Mouse (Mus musculus): Measurements from ENCODE around the gene Ppp1r14d. TPM values are rescaled to one million over a fixed set of nuclear protein-coding genes. Genes with fewer than 3 reads are reported as not detected.

Ppp1r14d gene
- polyA plus RNA-seq, 1 experiment from 2014 or later, result not detected

DNA sequence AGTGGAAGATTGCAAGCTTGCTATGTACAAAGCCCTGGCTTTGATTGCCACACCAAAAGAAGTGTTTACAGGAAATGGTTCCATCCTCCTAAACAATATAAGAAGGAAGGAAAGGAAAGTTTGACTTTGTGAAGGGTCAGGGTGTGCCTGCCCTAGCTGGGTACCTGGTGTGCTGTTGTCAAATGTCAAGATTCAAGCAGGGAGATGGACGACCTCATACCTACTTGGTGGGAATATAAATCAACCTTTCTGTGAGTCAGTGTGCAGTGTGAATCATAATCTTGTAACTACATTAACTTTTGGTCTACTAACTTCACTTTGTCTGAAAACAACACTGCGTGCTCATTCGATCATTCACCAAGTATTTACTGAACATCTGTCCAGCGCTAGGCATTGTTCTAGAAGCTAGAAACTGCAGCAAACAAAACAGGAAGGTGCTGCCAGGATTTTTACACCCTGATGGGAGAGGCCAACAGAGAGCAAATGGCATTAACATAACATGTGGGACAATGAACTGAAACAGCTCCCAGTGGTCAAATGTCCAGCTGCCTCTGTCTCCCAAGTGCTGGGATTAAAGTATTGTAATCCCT, 25.7 kb downstream of the Ppp1r14d start:
- ATAC-seq (ENCODE audit: low FRiP score), result no peak
- DNase-seq (ENCODE audit: low spot score), result no peak
- no peaks in the 10 kb centered on the region for H3K9me3 ChIP-seq (ENCODE audit: control insufficient read depth, low read length)
- WGBS, result 72% methylated on average over 4 of the region's 4 CpGs
- H3K4me1 ChIP-seq (replicated peaks; ENCODE audit: control insufficient read depth, insufficient read depth, low read length), result peaks cover 3% of the 10 kb centered on the region; the same call in 1 of the 2 replicates
- H3K9ac ChIP-seq, result no peak overlapping the region
- no peak overlapping the region for H3K27ac ChIP-seq
- H3K36me3 ChIP-seq (replicated peaks; ENCODE audit: control insufficient read depth, insufficient read depth), result no peaks in the 10 kb centered on the region
- H3K4me2 ChIP-seq (replicated peaks), result no peak overlapping the region
- no peaks in the 10 kb centered on the region for H3K27me3 ChIP-seq (ENCODE audit: control insufficient read depth, insufficient read depth, low read length)
- H3K4me3 ChIP-seq (replicated peaks; ENCODE audit: low read length), result no peak overlapping the region

DNA sequence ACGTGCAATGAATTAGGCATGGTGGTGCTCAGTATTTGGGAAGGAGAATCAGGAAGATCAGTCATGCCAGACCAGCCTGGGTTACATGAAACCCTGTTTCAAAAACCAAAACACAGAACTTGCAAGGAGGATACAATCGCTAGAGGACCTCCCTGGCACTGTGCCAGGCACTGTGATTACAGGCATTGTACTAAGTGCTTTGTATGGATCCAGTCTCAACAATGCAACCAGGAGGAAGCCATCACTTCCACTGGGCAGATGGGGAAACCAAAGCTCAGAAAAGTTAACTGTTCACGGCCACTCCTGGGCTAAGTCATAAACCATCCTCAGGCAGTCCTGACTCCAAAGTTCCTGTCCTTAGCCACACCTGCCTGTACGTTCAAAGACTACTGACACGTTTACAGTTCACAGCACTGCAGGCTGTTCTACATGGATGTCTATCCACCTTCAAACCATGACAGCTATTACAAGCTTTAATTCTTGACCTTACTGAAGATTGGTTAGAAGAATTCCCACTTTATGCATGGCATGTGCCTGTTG, 26.7 kb downstream of the Ppp1r14d start:
- Histone ChIP-seq H3K27ac (no peak overlapping the region), H3K4me1 (replicated peaks; ENCODE audit: control insufficient read depth, insufficient read depth, low read length) (peaks cover 3% of the 10 kb centered on the region; the same call in 1 of the 2 replicates), H3K4me3 (replicated peaks; ENCODE audit: low read length) (no peak overlapping the region), H3K9me3 (ENCODE audit: control insufficient read depth, low read length) (no peaks in the 10 kb centered on the region), H3K9ac (no peak overlapping the region), H3K4me2 (replicated peaks) (no peak overlapping the region), H3K27me3 (ENCODE audit: control insufficient read depth, insufficient read depth, low read length) (no peaks in the 10 kb centered on the region), H3K36me3 (replicated peaks; ENCODE audit: control insufficient read depth, insufficient read depth) (no peaks in the 10 kb centered on the region)
- DNase-seq (ENCODE audit: low spot score) (no peak), ATAC-seq (ENCODE audit: low FRiP score) (no peak)
- 59% methylated on average over 5 of the region's 5 CpGs for WGBS

DNA sequence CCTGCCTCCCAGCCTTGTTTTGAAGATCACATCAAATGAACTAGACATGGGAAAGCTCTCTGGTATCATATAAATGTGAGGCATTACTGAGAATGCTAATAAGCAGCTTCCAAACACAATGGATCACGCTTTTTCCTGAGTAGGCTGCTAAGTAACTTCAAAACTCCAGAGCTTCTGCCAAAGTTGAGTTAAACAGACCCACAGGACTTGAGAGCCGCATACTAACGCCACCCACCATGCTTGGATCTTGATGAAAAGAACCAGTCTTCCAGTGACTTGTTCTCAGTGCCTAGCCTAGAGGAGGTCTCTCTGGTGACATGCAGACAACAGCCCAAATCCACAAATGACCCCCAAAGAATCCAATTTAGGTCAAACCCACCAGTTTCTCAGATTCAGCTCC, 30.8 kb downstream of the Ppp1r14d start:
- no peak for DNase-seq (ENCODE audit: low spot score)
- Histone ChIP-seq H3K36me3 (replicated peaks; ENCODE audit: control insufficient read depth, insufficient read depth) (no peaks in the 10 kb centered on the region), H3K9me3 (ENCODE audit: control insufficient read depth, low read length) (no peaks in the 10 kb centered on the region), H3K27me3 (ENCODE audit: control insufficient read depth, insufficient read depth, low read length) (no peaks in the 10 kb centered on the region), H3K4me3 (replicated peaks; ENCODE audit: low read length) (no peak overlapping the region), H3K4me2 (replicated peaks) (no peak overlapping the region), H3K9ac (no peak overlapping the region), H3K4me1 (replicated peaks; ENCODE audit: control insufficient read depth, insufficient read depth, low read length) (no peaks in the 10 kb centered on the region), H3K27ac (no peak overlapping the region)
- WGBS, result 42% methylated on average over 3 of the region's 3 CpGs
- ATAC-seq (ENCODE audit: low FRiP score), result no peak

DNA sequence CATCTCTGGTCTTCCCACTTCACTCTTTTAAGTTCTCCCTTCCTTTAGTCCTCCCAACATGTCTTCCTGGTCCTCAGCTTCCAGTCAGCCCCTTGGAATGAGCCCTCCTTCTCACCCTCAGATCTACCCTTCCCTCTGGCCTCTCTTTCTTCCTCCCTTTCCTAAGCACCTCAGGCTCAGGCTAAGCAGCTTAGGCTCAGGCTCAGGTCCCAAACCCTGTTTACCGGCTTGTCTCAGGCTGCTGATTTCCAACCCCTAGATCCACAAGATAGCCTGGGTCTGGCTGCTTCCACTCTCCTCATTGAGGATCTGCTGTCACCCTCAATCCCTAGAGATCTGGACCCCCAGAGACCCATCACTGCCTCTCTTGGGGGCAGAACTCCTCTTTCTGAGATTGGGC, 31.7 kb downstream of the Ppp1r14d start:
- H3K9ac ChIP-seq, result no peak overlapping the region
- no peaks in the 10 kb centered on the region for H3K9me3 ChIP-seq (ENCODE audit: control insufficient read depth, low read length)
- H3K4me3 ChIP-seq (replicated peaks; ENCODE audit: low read length), result no peak overlapping the region
- no peaks in the 10 kb centered on the region for H3K36me3 ChIP-seq (replicated peaks; ENCODE audit: control insufficient read depth, insufficient read depth)
- no peaks in the 10 kb centered on the region for H3K27me3 ChIP-seq (ENCODE audit: control insufficient read depth, insufficient read depth, low read length)
- WGBS, result 53% methylated on average over 1 of the region's 1 CpGs
- H3K4me1 ChIP-seq (replicated peaks; ENCODE audit: control insufficient read depth, insufficient read depth, low read length), result no peaks in the 10 kb centered on the region
- DNase-seq (ENCODE audit: low spot score) (no peak), ATAC-seq (ENCODE audit: low FRiP score) (no peak)
- H3K4me2 ChIP-seq (replicated peaks), result no peak overlapping the region
- no peak overlapping the region for H3K27ac ChIP-seq

DNA sequence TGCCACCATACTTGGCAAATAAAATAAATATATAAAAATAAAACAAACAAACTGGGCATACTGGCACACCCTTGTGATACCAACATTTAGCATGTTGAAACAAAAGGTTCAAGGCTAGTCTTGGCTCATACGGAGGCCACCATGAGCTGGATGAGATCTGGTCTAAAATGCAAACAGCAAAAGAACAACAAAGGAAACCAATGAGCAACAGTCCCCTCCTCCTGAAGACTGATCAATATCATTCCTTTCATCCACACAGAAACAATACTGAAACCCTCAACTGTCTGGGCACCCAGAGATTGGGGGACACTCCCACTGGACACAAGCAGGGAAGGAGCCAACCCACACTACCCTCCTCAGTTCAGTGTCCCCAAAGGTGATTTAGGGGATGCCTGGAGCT, 32.2 kb downstream of the Ppp1r14d start:
- H3K27me3 ChIP-seq (ENCODE audit: control insufficient read depth, insufficient read depth, low read length), result no peaks in the 10 kb centered on the region
- 89% methylated on average over 1 of the region's 1 CpGs for WGBS

DNA sequence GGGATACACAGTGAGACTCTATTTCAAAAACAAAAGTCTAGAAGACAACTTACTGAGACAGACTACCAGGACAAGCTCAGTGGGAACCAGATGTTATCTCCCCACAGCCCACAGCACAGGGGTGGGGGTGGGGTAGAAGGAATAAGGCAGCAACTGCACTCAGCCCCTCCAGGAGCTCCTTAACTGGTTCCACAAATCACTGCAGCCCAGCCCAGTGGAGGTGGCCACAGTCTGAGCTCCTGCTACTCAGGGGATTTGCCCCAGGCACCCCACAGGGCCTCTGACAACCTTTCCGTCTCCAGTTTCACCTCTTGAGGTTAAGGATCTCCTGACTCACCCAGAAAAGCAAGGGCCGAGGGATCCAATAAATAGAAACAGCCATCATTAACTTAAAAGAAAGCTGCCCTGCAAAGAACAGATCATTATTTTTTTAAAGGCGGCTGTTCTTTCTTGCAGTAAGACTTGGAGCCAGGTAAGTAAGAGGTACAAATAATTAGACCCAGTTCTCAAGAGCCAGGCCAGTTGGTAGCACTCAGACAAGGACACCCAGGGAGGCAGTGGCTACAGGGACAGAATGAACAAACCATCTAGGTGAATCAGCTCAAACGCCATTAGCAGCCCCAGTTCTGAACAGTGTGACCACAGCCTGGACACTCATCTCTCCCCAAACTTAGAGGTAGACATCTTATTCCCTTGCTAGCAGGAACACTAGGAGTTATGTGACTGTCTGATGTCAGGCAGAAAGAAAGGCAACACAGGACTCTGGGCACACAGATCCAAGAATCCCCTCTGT, 33.2 kb downstream of the Ppp1r14d start:
- Histone ChIP-seq H3K9me3 (ENCODE audit: control insufficient read depth, low read length) (no peaks in the 10 kb centered on the region), H3K9ac (no peak overlapping the region), H3K4me3 (replicated peaks; ENCODE audit: low read length) (no peak overlapping the region), H3K27me3 (ENCODE audit: control insufficient read depth, insufficient read depth, low read length) (no peaks in the 10 kb centered on the region), H3K4me1 (replicated peaks; ENCODE audit: control insufficient read depth, insufficient read depth, low read length) (no peaks in the 10 kb centered on the region), H3K27ac (no peak overlapping the region), H3K4me2 (replicated peaks) (no peak overlapping the region), H3K36me3 (replicated peaks; ENCODE audit: control insufficient read depth, insufficient read depth) (no peaks in the 10 kb centered on the region)
- no peak for ATAC-seq (ENCODE audit: low FRiP score)
- DNase-seq (ENCODE audit: low spot score), result no peak
- WGBS, result 51% methylated on average over 4 of the region's 4 CpGs

More for the DNA sequence above, 32.2 kb downstream of the Ppp1r14d start:
- Histone ChIP-seq H3K4me2 (replicated peaks) (no peak overlapping the region), H3K4me3 (replicated peaks; ENCODE audit: low read length) (no peak overlapping the region), H3K9me3 (ENCODE audit: control insufficient read depth, low read length) (no peaks in the 10 kb centered on the region), H3K4me1 (replicated peaks; ENCODE audit: control insufficient read depth, insufficient read depth, low read length) (no peaks in the 10 kb centered on the region), H3K9ac (no peak overlapping the region), H3K27ac (no peak overlapping the region), H3K36me3 (replicated peaks; ENCODE audit: control insufficient read depth, insufficient read depth) (no peaks in the 10 kb centered on the region)
- DNase-seq (ENCODE audit: low spot score), result no peak
- ATAC-seq (ENCODE audit: low FRiP score), result no peak

DNA sequence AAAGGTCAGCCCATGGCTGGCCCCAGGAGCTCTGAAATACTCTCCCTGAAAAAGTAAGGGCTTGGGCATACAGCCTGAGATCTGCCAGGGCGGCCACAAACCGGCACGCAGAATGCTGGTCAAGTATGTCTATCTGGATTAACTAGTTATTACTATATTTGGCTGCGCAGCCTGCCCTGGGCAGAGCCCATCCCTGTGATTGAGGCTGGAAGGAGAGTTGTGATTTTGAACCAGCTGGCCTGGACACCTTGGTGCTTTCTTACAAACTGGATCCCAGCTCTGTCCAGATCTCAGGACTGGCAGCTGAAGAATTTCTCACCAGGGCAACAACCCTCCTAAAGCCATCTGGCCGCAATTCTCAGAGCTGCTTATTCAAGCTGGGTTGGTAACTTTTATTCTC, 35.6 kb downstream of the Ppp1r14d start:
- Histone ChIP-seq H3K9ac (no peak overlapping the region), H3K9me3 (ENCODE audit: control insufficient read depth, low read length) (no peaks in the 10 kb centered on the region), H3K4me1 (replicated peaks; ENCODE audit: control insufficient read depth, insufficient read depth, low read length) (no peaks in the 10 kb centered on the region), H3K4me2 (replicated peaks) (no peak overlapping the region), H3K27ac (no peak overlapping the region), H3K36me3 (replicated peaks; ENCODE audit: control insufficient read depth, insufficient read depth) (no peaks in the 10 kb centered on the region), H3K27me3 (ENCODE audit: control insufficient read depth, insufficient read depth, low read length) (no peaks in the 10 kb centered on the region), H3K4me3 (replicated peaks; ENCODE audit: low read length) (no peak overlapping the region)
- 85% methylated on average over 5 of the region's 5 CpGs for WGBS
- ATAC-seq (ENCODE audit: low FRiP score) (no peak), DNase-seq (ENCODE audit: low spot score) (no peak)

DNA sequence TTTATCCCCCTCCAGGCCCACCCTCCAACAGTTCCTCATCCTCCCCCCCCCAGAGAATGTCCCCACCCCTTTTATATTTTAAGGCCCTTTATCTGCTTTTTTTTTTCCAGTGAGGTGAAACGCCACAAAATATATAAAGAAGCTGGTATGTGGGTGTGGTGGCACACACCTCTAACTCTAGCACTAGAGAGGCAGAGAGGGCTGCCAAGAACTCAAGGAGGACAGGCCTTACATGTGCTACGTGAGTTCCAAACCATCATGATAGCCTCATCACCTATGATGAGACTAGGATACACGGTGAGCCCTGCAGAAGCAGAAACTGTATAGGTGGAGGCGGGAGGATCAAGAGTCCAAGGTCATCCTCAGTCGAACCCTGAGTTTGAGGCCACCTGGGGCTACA, 38.7 kb downstream of the Ppp1r14d start:
- ATAC-seq (ENCODE audit: low FRiP score), result no peak
- 88% methylated on average over 5 of the region's 5 CpGs for whole genome bisulfite sequencing

DNA sequence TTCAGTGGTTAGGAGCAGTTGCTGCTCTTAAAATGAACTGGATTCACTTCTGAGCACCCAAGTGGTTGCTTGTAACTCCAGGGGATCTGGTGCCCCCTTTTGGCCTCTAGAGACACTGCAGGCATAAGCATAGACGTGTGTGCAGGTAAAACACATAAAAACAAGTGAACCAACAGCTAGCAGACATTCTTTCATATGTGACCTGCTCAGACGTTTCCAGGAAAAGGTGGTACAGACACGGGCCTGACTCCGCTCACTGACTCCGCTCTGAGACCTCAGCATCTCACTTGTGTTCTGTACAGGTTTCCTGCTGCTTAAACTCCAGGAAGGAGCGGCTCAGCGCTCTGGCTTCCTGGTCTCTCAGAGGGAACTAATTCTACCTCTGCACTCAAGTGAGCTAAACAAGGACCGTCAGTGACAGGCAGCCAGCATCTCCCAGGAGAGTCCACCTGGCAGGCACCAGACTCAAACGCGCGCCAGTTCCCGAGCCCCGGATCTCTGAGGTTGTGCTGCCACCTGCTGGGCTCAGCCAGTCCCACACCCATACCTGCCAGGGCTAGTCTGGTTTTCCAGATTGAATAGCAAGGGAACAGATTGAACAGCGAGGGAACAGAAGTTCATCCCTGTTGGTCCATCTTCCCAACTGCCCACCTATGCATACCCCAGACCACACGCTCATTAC, 40.5 kb downstream of the Ppp1r14d start:
- Histone ChIP-seq H3K9ac (peak overlapping the region; percentile 11; the same call in 1 of the 2 replicates), H3K4me2 (replicated peaks) (peak overlapping the region; percentile 49), H3K4me1 (replicated peaks; ENCODE audit: control insufficient read depth, insufficient read depth, low read length) (no peaks in the 10 kb centered on the region), H3K4me3 (replicated peaks; ENCODE audit: low read length) (0 out of 2 replicates have a peak overlapping the region, but pooled peaks have one; percentile 7), H3K27ac (no peak overlapping the region), H3K27me3 (ENCODE audit: control insufficient read depth, insufficient read depth, low read length) (no peaks in the 10 kb centered on the region), H3K36me3 (replicated peaks; ENCODE audit: control insufficient read depth, insufficient read depth) (peaks cover 18% of the 10 kb centered on the region), H3K9me3 (ENCODE audit: control insufficient read depth, low read length) (no peaks in the 10 kb centered on the region)
- ATAC-seq (ENCODE audit: low FRiP score) (peak; percentile 73; the same call in 1 of the 2 replicates), DNase-seq (ENCODE audit: low spot score) (peak; percentile 87)
- 9% methylated on average over 15 of the region's 15 CpGs for WGBS

More for the DNA sequence above, 38.7 kb downstream of the Ppp1r14d start:
- no peaks in the 10 kb centered on the region for H3K27me3 ChIP-seq (ENCODE audit: control insufficient read depth, insufficient read depth, low read length)
- no peak overlapping the region for H3K9ac ChIP-seq
- H3K4me2 ChIP-seq (replicated peaks), result no peak overlapping the region
- H3K4me3 ChIP-seq (replicated peaks; ENCODE audit: low read length), result no peak overlapping the region
- no peaks in the 10 kb centered on the region for H3K9me3 ChIP-seq (ENCODE audit: control insufficient read depth, low read length)
- no peak overlapping the region for H3K27ac ChIP-seq
- peaks cover under 1% of the 10 kb centered on the region; the same call in 1 of the 2 replicates for H3K36me3 ChIP-seq (replicated peaks; ENCODE audit: control insufficient read depth, insufficient read depth)
- H3K4me1 ChIP-seq (replicated peaks; ENCODE audit: control insufficient read depth, insufficient read depth, low read length), result no peaks in the 10 kb centered on the region
- no peak for DNase-seq (ENCODE audit: low spot score)

Measured in hindbrain, embryonic 14.5 days (tissue).